Mouse (Mus musculus) heart, postnatal 0 days (tissue): Measurements from ENCODE around the gene Plekhf1.

Experiments used
- CTCF ChIP-seq: IDR thresholded peaks from 2 replicates; pipeline ENCODE4 v1.5.1; 2016; ENCODE audit warnings: antibody characterized with exemption, control low read depth, low read depth
- EP300 ChIP-seq: IDR thresholded peaks from 2 replicates; pipeline ENCODE4 v1.6.1; 2016; ENCODE audit warnings: antibody characterized with exemption, low read depth

- no peak for TF ChIP-seq EP300
- no peak for TF ChIP-seq CTCF
Measured at GRCm38 (mm10) chr7:38201290-38201658, 26.5 kb downstream of the Plekhf1 start.
